Mouse (Mus musculus): ENCODE measurements around the gene Pacrg. TPM values are rescaled to one million over a fixed set of nuclear protein-coding genes. Genes with fewer than 3 reads are reported as not detected.

Pacrg gene
- polyA plus RNA-seq, 1 experiment from 2014 or later = 3.1 TPM

DNA sequence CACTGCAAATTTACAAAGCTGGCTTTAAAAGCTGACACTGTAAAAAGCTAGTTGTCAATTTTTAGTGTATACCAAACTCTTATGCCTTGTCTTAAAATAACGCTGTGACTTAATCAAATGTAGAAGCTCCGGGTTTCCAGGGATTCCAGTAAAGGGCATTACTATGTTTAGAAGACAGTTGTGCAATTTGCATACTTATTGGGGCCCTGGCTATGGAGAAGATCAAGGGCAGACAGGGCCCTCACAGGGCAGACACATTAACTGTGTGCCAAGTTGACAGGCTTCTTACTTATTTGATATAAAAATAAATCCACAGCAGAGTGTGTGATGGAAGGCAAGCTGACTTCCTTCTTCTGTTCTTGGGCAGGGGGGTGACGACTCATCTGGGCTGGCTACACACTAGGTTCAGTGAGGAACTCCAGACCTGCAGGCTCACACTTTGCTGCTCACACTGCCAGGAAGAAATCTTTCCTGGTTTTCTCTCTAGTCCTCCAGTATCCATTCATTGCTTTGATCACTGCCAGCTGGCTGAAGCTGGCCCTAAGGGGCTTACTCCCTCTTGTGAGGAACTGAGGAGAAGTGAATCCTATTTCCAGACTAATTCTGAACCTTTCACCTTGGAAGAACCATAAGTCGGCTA lies 342.2 kb downstream of the Pacrg start:
- no peaks in the 10 kb centered on the region for H3K27me3 ChIP-seq
- in situ Hi-C loops (cut with MboI; ENCODE audit: low pct_unique_long_range_greater_than_20kb) = loop anchor here (10.0 kb wide), 1 partner anchor 1323 kb away; no protein-coding TSS in a partner anchor
- ATAC-seq (peak; percentile 63), DNase-seq (ENCODE audit: low read depth, low spot score) (no peak)
- ChIA-PET CTCF (no interaction called here), POLR2A (interaction anchor here (0.7 kb wide), 1 partner anchor 19 kb away, joined by 4 read pairs; no protein-coding TSS in a partner anchor)
- no peak for TF ChIP-seq CTCF (IDR thresholded peaks at IDR 0.05)

GRCm38 (mm10) chr17:10496066-10496465 lies 344.0 kb downstream of the Pacrg start:
- POLR2A ChIA-PET = no interaction called here
- DNase-seq (ENCODE audit: low read depth, low spot score) (no peak), ATAC-seq (no peak)
- CTCF ChIA-PET = interaction anchor here (1.4 kb wide), 1 partner anchor 9 kb away, joined by 3 read pairs; no protein-coding TSS in a partner anchor
- no peaks in the 10 kb centered on the region for H3K27me3 ChIP-seq
- in situ Hi-C loops (cut with MboI; ENCODE audit: low pct_unique_long_range_greater_than_20kb) = loop anchor here (10.0 kb wide), 1 partner anchor 1321 kb away; no protein-coding TSS in a partner anchor
- TF ChIP-seq CTCF (IDR thresholded peaks at IDR 0.05) = no peak

- no peak for ATAC-seq
- in situ Hi-C loops (cut with MboI; ENCODE audit: low pct_unique_long_range_greater_than_20kb) = loop anchor here (10.0 kb wide), 1 partner anchor 1321 kb away; no protein-coding TSS in a partner anchor
- no peaks in the 10 kb centered on the region for H3K27me3 ChIP-seq
- ChIA-PET POLR2A (no interaction called here), CTCF (interaction anchor here (1.4 kb wide), 1 partner anchor 9 kb away, joined by 3 read pairs; no protein-coding TSS in a partner anchor)
- no peak for TF ChIP-seq CTCF (IDR thresholded peaks at IDR 0.05)
- no peak for DNase-seq (ENCODE audit: low read depth, low spot score)
Measured at GRCm38 (mm10) chr17:10495588-10495987, 344.5 kb downstream of the Pacrg start.

- in situ Hi-C loops (cut with MboI; ENCODE audit: low pct_unique_long_range_greater_than_20kb) = loop anchor here (10.0 kb wide), 1 partner anchor 1318 kb away; no protein-coding TSS in a partner anchor
- CTCF ChIA-PET = interaction anchor here (1.1 kb wide), 1 partner anchor 24 kb away, joined by 3 read pairs; no protein-coding TSS in a partner anchor
- POLR2A ChIA-PET = interaction anchor here (0.9 kb wide), 1 partner anchor 19 kb away, joined by 5 read pairs; no protein-coding TSS in a partner anchor
- no peak for DNase-seq (ENCODE audit: low read depth, low spot score)
- TF ChIP-seq CTCF (IDR thresholded peaks at IDR 0.05) = peak; percentile 66
- H3K27me3 ChIP-seq = no peaks in the 10 kb centered on the region
- no peak for ATAC-seq
Measured at GRCm38 (mm10) chr17:10493124-10493523, 347.0 kb downstream of the Pacrg start.

GRCm38 (mm10) chr17:10490374-10491169 lies 349.5 kb downstream of the Pacrg start:
- no peak for DNase-seq (ENCODE audit: low read depth, low spot score)
- no peak for ATAC-seq
- in situ Hi-C loops (cut with MboI; ENCODE audit: low pct_unique_long_range_greater_than_20kb) = loop anchor here (10.0 kb wide), 1 partner anchor 1316 kb away; no protein-coding TSS in a partner anchor
- ChIA-PET POLR2A (no interaction called here), CTCF (interaction anchor here (1.5 kb wide), 1 partner anchor 8 kb away, joined by 3 read pairs; no protein-coding TSS in a partner anchor)
- no peak for TF ChIP-seq CTCF (IDR thresholded peaks at IDR 0.05)
- no peaks in the 10 kb centered on the region for H3K27me3 ChIP-seq

DNA sequence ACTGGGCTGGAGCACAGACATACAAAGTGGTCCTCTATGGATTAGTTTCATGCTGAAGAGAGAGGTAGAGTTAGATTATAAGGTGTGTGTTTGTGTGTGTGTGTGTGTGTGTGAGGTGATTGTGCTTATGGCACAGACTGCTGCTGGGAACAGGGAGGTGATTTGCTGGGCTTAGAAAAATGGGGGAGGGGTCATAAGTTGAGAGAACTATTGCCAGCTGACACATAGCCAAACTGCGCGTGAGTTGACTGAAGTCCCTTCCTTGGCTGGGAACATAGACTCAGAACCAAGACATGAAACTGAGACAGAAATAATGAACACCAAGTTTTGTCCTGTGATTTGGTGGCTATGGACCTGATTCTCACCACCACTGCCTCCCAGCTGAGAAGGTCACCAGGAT lies 351.2 kb downstream of the Pacrg start:
- TF ChIP-seq CTCF (IDR thresholded peaks at IDR 0.05) = no peak
- no peak for ATAC-seq
- ChIA-PET CTCF (no interaction called here), POLR2A (no interaction called here)
- H3K27me3 ChIP-seq = no peaks in the 10 kb centered on the region
- no peak for DNase-seq (ENCODE audit: low read depth, low spot score)
- in situ Hi-C loops (cut with MboI; ENCODE audit: low pct_unique_long_range_greater_than_20kb) = no loop called here

DNA sequence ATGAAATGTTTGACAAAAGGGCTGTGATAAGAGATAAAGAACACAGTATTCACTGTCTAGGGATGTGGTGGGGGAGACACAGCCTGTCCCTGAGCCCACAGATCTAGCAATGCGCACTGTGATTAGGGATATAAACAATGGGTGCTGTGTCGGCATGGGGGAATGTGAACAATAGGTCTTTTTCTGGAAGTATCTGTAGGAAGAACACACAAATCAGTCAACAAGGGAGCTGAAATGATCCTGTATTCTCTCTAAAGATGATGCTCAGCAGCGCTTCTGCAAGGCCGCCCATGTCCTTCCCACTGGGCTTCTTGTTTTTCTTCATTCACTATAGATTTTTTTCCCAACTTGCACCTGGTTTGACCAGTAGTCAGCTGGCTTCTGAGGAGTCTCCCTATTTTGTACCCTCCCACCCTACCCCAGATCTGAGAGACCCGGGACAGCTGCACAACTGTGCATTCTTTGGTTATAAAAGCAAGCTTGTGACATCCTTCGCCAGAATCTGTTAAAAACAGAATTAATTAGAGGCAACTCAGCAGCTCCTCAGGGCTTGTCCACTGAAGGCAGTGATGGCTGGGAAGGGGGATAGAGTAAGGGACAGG lies 356.1 kb downstream of the Pacrg start:
- peaks cover 3% of the 10 kb centered on the region for H3K27me3 ChIP-seq
- in situ Hi-C loops (cut with MboI; ENCODE audit: low pct_unique_long_range_greater_than_20kb) = no loop called here
- ChIA-PET CTCF (no interaction called here), POLR2A (interaction anchor here (1.0 kb wide), 1 partner anchor 89 kb away, joined by 3 read pairs; no protein-coding TSS in a partner anchor)
- no peak for TF ChIP-seq CTCF (IDR thresholded peaks at IDR 0.05)
- DNase-seq (ENCODE audit: low read depth, low spot score) = no peak
- ATAC-seq = no peak

DNA sequence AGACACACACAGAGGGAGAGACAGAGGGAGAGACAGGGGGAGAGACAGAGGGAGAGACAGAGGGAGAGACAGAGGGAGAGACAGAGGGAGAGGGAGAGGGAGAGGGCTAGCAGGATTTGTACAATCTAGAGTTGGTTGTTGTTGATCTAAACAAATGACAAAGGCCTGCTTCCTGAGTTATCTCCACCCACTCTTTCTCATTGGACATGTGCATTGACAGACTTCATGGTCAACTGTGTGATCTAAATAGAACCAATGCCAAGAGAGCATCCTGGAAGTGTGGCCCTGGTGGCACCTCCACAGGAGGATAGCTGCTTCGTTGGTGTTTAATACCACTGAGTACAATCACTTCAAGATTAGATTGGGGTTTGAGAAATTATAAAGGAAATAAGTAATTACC lies 359.0 kb downstream of the Pacrg start:
- H3K27me3 ChIP-seq = peaks cover 3% of the 10 kb centered on the region
- in situ Hi-C loops (cut with MboI; ENCODE audit: low pct_unique_long_range_greater_than_20kb) = no loop called here
- ATAC-seq (no peak), DNase-seq (ENCODE audit: low read depth, low spot score) (no peak)
- POLR2A ChIA-PET = no interaction called here
- CTCF ChIA-PET = no interaction called here
- TF ChIP-seq CTCF (IDR thresholded peaks at IDR 0.05) = no peak

- in situ Hi-C loops (cut with MboI; ENCODE audit: low pct_unique_long_range_greater_than_20kb) = no loop called here
Measured at GRCm38 (mm10) chr17:10479020-10479707, 360.9 kb downstream of the Pacrg start.

GRCm38 (mm10) chr17:10478377-10478776 lies 361.7 kb downstream of the Pacrg start:
- DNase-seq (ENCODE audit: low read depth, low spot score) (no peak), ATAC-seq (no peak)
- in situ Hi-C loops (cut with MboI; ENCODE audit: low pct_unique_long_range_greater_than_20kb) = no loop called here
- TF ChIP-seq CTCF (IDR thresholded peaks at IDR 0.05) = no peak
- ChIA-PET POLR2A (no interaction called here), CTCF (no interaction called here)
- peaks cover 3% of the 10 kb centered on the region for H3K27me3 ChIP-seq

More at GRCm38 (mm10) chr17:10479020-10479707, 360.9 kb downstream of the Pacrg start:
- H3K27me3 ChIP-seq = peaks cover 3% of the 10 kb centered on the region
- CTCF ChIA-PET = no interaction called here
- DNase-seq (ENCODE audit: low read depth, low spot score) (no peak), ATAC-seq (no peak)
- POLR2A ChIA-PET = no interaction called here
- no peak for TF ChIP-seq CTCF (IDR thresholded peaks at IDR 0.05)
